In genomic region chr6:146578111-146578531, GRCm38 (mm10) we compare ENCODE assay signal across 8 mouse cellular contexts. TPM values are rescaled to one million over a fixed set of nuclear protein-coding genes. Genes with fewer than 3 reads are reported as not detected.
A peak's percentile ranks its signal among the peaks of the same experiment; 100 is the strongest.
DNase-seq lines count a peak whose midpoint lies in the region; ATAC-seq and TF ChIP-seq lines count a peak whose summit lies in the region.

No protein-coding gene starts in this region.

- no peaks in the 10 kb centered on the region for H3K27me3 ChIP-seq in kidney, adult 2 months (replicated peaks; ENCODE audit: control insufficient read depth, insufficient read depth, low read length)
- no peaks in the 10 kb centered on the region for H3K27me3 ChIP-seq in lung, embryonic 15.5 days

- no peak for TF ChIP-seq CTCF in kidney, adult 2 months (conservative IDR thresholded peaks at IDR 0.05; ENCODE audit: insufficient read depth, insufficient read length, low read depth, low read length)

- peak overlapping the region; percentile 89 for H3K9ac ChIP-seq in lung, embryonic 15.5 days

- peak overlapping the region; percentile 99 for H3K27ac ChIP-seq in kidney, adult 2 months (ENCODE audit: insufficient read depth, low read depth, low read length)
- H3K27ac ChIP-seq in lung, embryonic 15.5 days: peak overlapping the region; percentile 98

- no peaks in the 10 kb centered on the region; the same call in 1 of the 2 replicates for H3K4me1 ChIP-seq in kidney, adult 2 months (ENCODE audit: control insufficient read depth, insufficient read depth, low read length)
- H3K4me1 ChIP-seq in lung, embryonic 15.5 days: peaks cover 22% of the 10 kb centered on the region

- peak overlapping the region; percentile 66 for H3K4me2 ChIP-seq in lung, embryonic 15.5 days

- no peak for TF ChIP-seq POLR2A in kidney, adult 2 months (IDR thresholded peaks at IDR 0.05; ENCODE audit: low read depth, low read length)

- H3K4me3 ChIP-seq in kidney, adult 2 months (ENCODE audit: insufficient read depth, low read depth, low read length): peak overlapping the region; percentile 98
- H3K4me3 ChIP-seq in lung, embryonic 15.5 days: peak overlapping the region; percentile 81

- peak; percentile 43 for DNase-seq in ovary, adult 18-20 months (ENCODE audit: low spot score)
- DNase-seq in ovary, postnatal 10 days (ENCODE audit: low spot score): no peak
- DNase-seq in c-Kit-positive CD71-positive TER-119-negative erythroid progenitor cells, embryonic 14.5 days (ENCODE audit: low read depth): peak; percentile 33
- peak; percentile 84 for DNase-seq in kidney, adult 2 months
- peak; percentile 66 for DNase-seq in ovary, postnatal 36 days (ENCODE audit: low spot score)
- DNase-seq in layer of hippocampus, adult 11-12 months (ENCODE audit: low spot score): no peak

- no peaks in the 10 kb centered on the region; the same call in 1 of the 2 replicates for H3K36me3 ChIP-seq in kidney, adult 2 months (ENCODE audit: control insufficient read depth, insufficient read depth, low read length)
- no peaks in the 10 kb centered on the region for H3K36me3 ChIP-seq in lung, embryonic 15.5 days

- H3K9me3 ChIP-seq in lung, embryonic 15.5 days: no peaks in the 10 kb centered on the region

- peak; percentile 64 for ATAC-seq in granulocyte monocyte progenitor cell, adult 5-6 weeks (replicated peaks; ENCODE audit: poor library complexity, severe bottlenecking)
- ATAC-seq in lung, embryonic 15.5 days (ENCODE audit: borderline replicate concordance, extremely low read depth, low FRiP score, low TSS enrichment): peak; percentile 50

- WGBS in kidney, adult 2 months: under 1% methylated on average over 22 of the region's 22 CpGs
- WGBS in lung, embryonic 15.5 days: under 1% methylated on average over 22 of the region's 22 CpGs

RNA-seq across cellular contexts. Expression of gene Ints13, which starts 0.5 kb away (rescaled TPM):
- total RNA-seq in granulocyte monocyte progenitor cell, adult 5-6 weeks (2014; fragmentation: Nextera tagmentation): 90.4 and 111 TPM in 2 replicates
- 93.8 and 132 TPM in 2 replicates for total RNA-seq in granulocyte monocyte progenitor cell, adult 5-6 weeks (2017)
- polyA plus RNA-seq in kidney, adult 2 months (2012; rRNA removed): 10.7 and 11.7 TPM in 2 replicates
- polyA plus RNA-seq in lung, embryonic 15.5 days (2015; fragmentation: Nextera tagmentation; extraction: Ambion mirVana): 66.1 and 77.9 TPM in 2 replicates

RNA-seq across cellular contexts. Expression of gene Fgfr1op2, which starts 1.1 kb away (rescaled TPM):
- total RNA-seq in granulocyte monocyte progenitor cell, adult 5-6 weeks (2014; fragmentation: Nextera tagmentation): 96.1 and 107 TPM in 2 replicates
- total RNA-seq in granulocyte monocyte progenitor cell, adult 5-6 weeks (2017): 151 and 157 TPM in 2 replicates
- polyA plus RNA-seq in kidney, adult 2 months (2012; rRNA removed): 35.3 and 36.3 TPM in 2 replicates
- 98.1 and 101 TPM in 2 replicates for polyA plus RNA-seq in lung, embryonic 15.5 days (2015; fragmentation: Nextera tagmentation; extraction: Ambion mirVana)

Comparison
In these comparisons a context has a peak if more than half of its experiments do, and no peak if none do; other contexts are left out.
1. DNase-seq: peak in ovary, adult 18-20 months (single experiment), c-Kit-positive CD71-positive TER-119-negative erythroid progenitor cells, embryonic 14.5 days (single experiment), kidney, adult 2 months (single experiment) and ovary, postnatal 36 days (single experiment); none in ovary, postnatal 10 days (single experiment) and layer of hippocampus, adult 11-12 months (single experiment).